Mouse (Mus musculus): ENCODE measurements around the gene Ovol2.

DNA sequence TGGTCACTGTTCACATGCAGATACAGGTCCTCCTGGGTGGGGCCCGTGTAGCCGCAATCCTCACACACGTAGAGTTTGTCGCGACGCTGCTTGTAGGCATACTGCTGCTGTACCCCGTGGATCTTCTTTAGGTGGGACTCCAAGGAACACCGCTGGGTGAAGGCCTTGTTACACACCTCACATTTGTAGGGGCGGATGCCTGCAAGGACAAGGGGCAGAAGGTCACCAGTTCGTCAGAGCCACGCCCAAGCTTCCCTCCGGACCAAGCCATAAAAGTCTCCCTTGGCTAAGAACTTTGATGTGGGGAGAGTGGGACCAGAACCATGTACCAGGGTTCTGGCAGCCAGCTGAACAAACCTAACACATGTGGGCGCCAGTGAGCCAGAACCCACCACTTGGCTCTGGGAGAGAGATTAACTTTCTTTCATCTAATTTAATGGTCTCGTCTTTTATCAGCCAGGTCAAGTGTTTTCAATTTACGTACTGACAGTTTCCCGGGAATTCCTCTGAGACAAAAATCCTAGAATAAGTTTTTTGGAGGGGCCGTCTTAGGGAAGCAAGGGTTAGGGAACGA, 26.1 kb downstream of the Ovol2 start:
- no peak for TF ChIP-seq POLR2A (IDR thresholded peaks at IDR 0.05; ENCODE audit: insufficient read depth, low read depth, low read length)
- no peak for TF ChIP-seq CTCF (IDR thresholded peaks at IDR 0.05; ENCODE audit: insufficient read depth, low read depth, low read length)

Measured in olfactory bulb, adult 2 months (tissue).